Mouse (Mus musculus) embryonic fibroblast, embryonic 13.5 days (primary cell): ENCODE results near the gene Xpot.

Experiments
- CTCF ChIP-seq: IDR thresholded peaks from 2 replicates; pipeline ENCODE4 v1.5.1; 2011; ENCODE audit warnings: mild to moderate bottlenecking, control low read depth, low read length, moderate library complexity, borderline replicate concordance; ENCODE audit not compliant: insufficient read depth
- POLR2A ChIP-seq: IDR thresholded peaks from 2 replicates; pipeline ENCODE4 v1.6.1; 2011; ENCODE audit warnings: low read depth, mild to moderate bottlenecking, control low read depth, low read length, moderate library complexity

GRCm38 (mm10) chr10:121547162-121547561, 79.0 kb downstream of the Xpot start:
- no peak for TF ChIP-seq POLR2A
- no peak for TF ChIP-seq CTCF
